Mouse (Mus musculus): ENCODE results near the gene Gm20696. TPM values are rescaled to one million over a fixed set of nuclear protein-coding genes. Genes with fewer than 3 reads are reported as not detected.

Gene Gm20696
- polyA plus RNA-seq, 1 experiment from 2014 or later, result 1.4 TPM

- peak; percentile 49 for ATAC-seq (ENCODE audit: low FRiP score, low TSS enrichment)
- peak; percentile 38 for DNase-seq (ENCODE audit: low spot score)
- no peak overlapping the region for H3K27ac ChIP-seq (replicated peaks)
- TF ChIP-seq CTCF (IDR thresholded peaks at IDR 0.05; ENCODE audit: low read depth) (no peak; the same call in 1 of the 2 replicates), EP300 (optimal IDR thresholded peaks at IDR 0.05) (no peak)
- peak overlapping the region; percentile 74 for H3K9ac ChIP-seq (ENCODE audit: low read length)
- no peaks in the 10 kb centered on the region for H3K36me3 ChIP-seq (ENCODE audit: control insufficient read depth, insufficient read depth, low read length)
- no peaks in the 10 kb centered on the region for H3K9me3 ChIP-seq (ENCODE audit: control insufficient read depth, low read length)
- no peaks in the 10 kb centered on the region; the same call in 1 of the 2 replicates for H3K27me3 ChIP-seq (ENCODE audit: control insufficient read depth, insufficient read depth, low read length)
- peak overlapping the region; percentile 65 for H3K4me3 ChIP-seq (ENCODE audit: low read depth, low read length)
- 2% methylated on average over 77 of the region's 110 CpGs for WGBS
- no peaks in the 10 kb centered on the region for H3K4me1 ChIP-seq (replicated peaks; ENCODE audit: control insufficient read depth, insufficient read depth)
- H3K4me2 ChIP-seq (replicated peaks; ENCODE audit: low read depth), result peak overlapping the region; percentile 93
These were observed 26.6 kb upstream of the Gm20696 start for GRCm38 (mm10) chr6:99692916-99693841.

GRCm38 (mm10) chr6:99692206-99692915 lies 25.8 kb upstream of the Gm20696 start, which contains the start of gene Gpr27:
TSS of gene Gpr27 (plus strand) at chr6:99692679.
- Histone ChIP-seq H3K9ac (ENCODE audit: low read length) (peak within 1 kb of the TSS; percentile 74), H3K27ac (replicated peaks) (no peak within 1 kb of the TSS; the same call in 1 of the 2 replicates), H3K36me3 (ENCODE audit: control insufficient read depth, insufficient read depth, low read length) (no peaks in the 10 kb centered on the region), H3K27me3 (ENCODE audit: control insufficient read depth, insufficient read depth, low read length) (no peaks in the 10 kb centered on the region; the same call in 1 of the 2 replicates), H3K4me1 (replicated peaks; ENCODE audit: control insufficient read depth, insufficient read depth) (no peaks in the 10 kb centered on the region), H3K4me3 (ENCODE audit: low read depth, low read length) (peak within 1 kb of the TSS; percentile 65), H3K9me3 (ENCODE audit: control insufficient read depth, low read length) (no peaks in the 10 kb centered on the region), H3K4me2 (replicated peaks; ENCODE audit: low read depth) (peak within 1 kb of the TSS; percentile 93)
- WGBS, result under 1% methylated on average over 48 of the region's 112 CpGs
- peak; percentile 33 for DNase-seq (ENCODE audit: low spot score)
- peak; percentile 78 for ATAC-seq (ENCODE audit: low FRiP score, low TSS enrichment)
- TF ChIP-seq EP300 (optimal IDR thresholded peaks at IDR 0.05) (no peak), CTCF (IDR thresholded peaks at IDR 0.05; ENCODE audit: low read depth) (no peak)

- no peak overlapping the region for H3K27ac ChIP-seq (replicated peaks)
- H3K4me2 ChIP-seq (replicated peaks; ENCODE audit: low read depth), result peak overlapping the region; percentile 93
- ATAC-seq (ENCODE audit: low FRiP score, low TSS enrichment) (no peak), DNase-seq (ENCODE audit: low spot score) (no peak)
- TF ChIP-seq CTCF (IDR thresholded peaks at IDR 0.05; ENCODE audit: low read depth) (no peak; the same call in 1 of the 2 replicates), EP300 (optimal IDR thresholded peaks at IDR 0.05) (no peak)
- H3K9me3 ChIP-seq (ENCODE audit: control insufficient read depth, low read length), result no peaks in the 10 kb centered on the region
- no peaks in the 10 kb centered on the region for H3K36me3 ChIP-seq (ENCODE audit: control insufficient read depth, insufficient read depth, low read length)
- peak overlapping the region; percentile 74 for H3K9ac ChIP-seq (ENCODE audit: low read length)
- H3K27me3 ChIP-seq (ENCODE audit: control insufficient read depth, insufficient read depth, low read length), result no peaks in the 10 kb centered on the region; the same call in 1 of the 2 replicates
- peak overlapping the region; percentile 65 for H3K4me3 ChIP-seq (ENCODE audit: low read depth, low read length)
- H3K4me1 ChIP-seq (replicated peaks; ENCODE audit: control insufficient read depth, insufficient read depth), result no peaks in the 10 kb centered on the region
- 11% methylated on average over 25 of the region's 25 CpGs for WGBS
These were observed 25.1 kb upstream of the Gm20696 start for GRCm38 (mm10) chr6:99691666-99692205.

- H3K36me3 ChIP-seq (ENCODE audit: control insufficient read depth, insufficient read depth, low read length), result no peaks in the 10 kb centered on the region
- DNase-seq (ENCODE audit: low spot score) (no peak), ATAC-seq (ENCODE audit: low FRiP score, low TSS enrichment) (no peak)
- TF ChIP-seq EP300 (optimal IDR thresholded peaks at IDR 0.05) (no peak), CTCF (IDR thresholded peaks at IDR 0.05; ENCODE audit: low read depth) (no peak)
- H3K4me3 ChIP-seq (ENCODE audit: low read depth, low read length), result no peak overlapping the region
- no peaks in the 10 kb centered on the region for H3K9me3 ChIP-seq (ENCODE audit: control insufficient read depth, low read length)
- 73% methylated on average over 6 of the region's 6 CpGs for WGBS
- no peak overlapping the region for H3K9ac ChIP-seq (ENCODE audit: low read length)
- no peak overlapping the region for H3K4me2 ChIP-seq (replicated peaks; ENCODE audit: low read depth)
- no peaks in the 10 kb centered on the region; the same call in 1 of the 2 replicates for H3K27me3 ChIP-seq (ENCODE audit: control insufficient read depth, insufficient read depth, low read length)
- no peaks in the 10 kb centered on the region for H3K4me1 ChIP-seq (replicated peaks; ENCODE audit: control insufficient read depth, insufficient read depth)
- no peak overlapping the region for H3K27ac ChIP-seq (replicated peaks)
These were observed 21.9 kb upstream of the Gm20696 start for GRCm38 (mm10) chr6:99688513-99688912.

GRCm38 (mm10) chr6:99684899-99685298 lies 18.3 kb upstream of the Gm20696 start:
- WGBS, result 56% methylated on average over 5 of the region's 5 CpGs
- Histone ChIP-seq H3K4me3 (ENCODE audit: low read depth, low read length) (no peak overlapping the region), H3K9me3 (ENCODE audit: control insufficient read depth, low read length) (no peaks in the 10 kb centered on the region), H3K4me2 (replicated peaks; ENCODE audit: low read depth) (no peak overlapping the region), H3K27ac (replicated peaks) (no peak overlapping the region), H3K4me1 (replicated peaks; ENCODE audit: control insufficient read depth, insufficient read depth) (no peaks in the 10 kb centered on the region), H3K27me3 (ENCODE audit: control insufficient read depth, insufficient read depth, low read length) (no peaks in the 10 kb centered on the region), H3K9ac (ENCODE audit: low read length) (no peak overlapping the region), H3K36me3 (ENCODE audit: control insufficient read depth, insufficient read depth, low read length) (no peaks in the 10 kb centered on the region)
- ATAC-seq (ENCODE audit: low FRiP score, low TSS enrichment) (no peak), DNase-seq (ENCODE audit: low spot score) (no peak)
- TF ChIP-seq EP300 (optimal IDR thresholded peaks at IDR 0.05) (no peak), CTCF (IDR thresholded peaks at IDR 0.05; ENCODE audit: low read depth) (peak; percentile 83)
